Mouse (Mus musculus) kidney, adult 8-10 months (tissue): ENCODE results near the gene Imp3.
"Not testable (repeated sequence)": the region's sequence is repeated elsewhere in the genome, so short reads cannot be mapped to it uniquely, and the experiment has no call there.

Experiments used
- DNase-seq, 2 experiments: peaks; one replicate each; pipeline ENCODE4 v3.0.0; 2022

The Imp3 gene

GRCm38 (mm10) chr9:56937223-56938160 is at the start of gene Imp3:
Gene Imp3 (plus strand): TSS chr9:56937475.
- peak; percentile 93 to 95 for DNase-seq

GRCm38 (mm10) chr9:56887581-56887980 is 49.7 kb upstream of the Imp3 start:
- DNase-seq, result no peak

DNA sequence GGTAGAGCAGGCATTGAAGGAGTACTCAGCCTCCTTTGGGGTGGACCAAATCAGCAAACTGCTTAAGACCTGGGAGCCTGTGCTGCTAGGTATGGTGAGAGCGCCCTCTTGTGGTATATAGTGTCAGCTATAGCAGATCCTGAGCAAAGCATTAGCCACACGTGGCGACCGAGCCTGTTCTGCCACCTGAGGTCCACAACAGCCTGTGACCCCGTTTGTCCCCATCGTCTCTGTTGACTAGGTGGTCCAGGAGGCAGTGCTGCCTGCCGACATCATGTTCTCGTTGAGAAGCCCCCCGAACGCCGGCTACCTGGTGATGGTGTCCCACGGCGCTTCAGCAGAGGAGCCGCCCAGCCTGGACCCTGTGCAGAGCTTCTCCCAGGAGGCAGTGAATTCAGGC is 47.5 kb upstream of the Imp3 start:
- DNase-seq, result peak; percentile 74 to 75

GRCm38 (mm10) chr9:56890522-56891250 is 46.6 kb upstream of the Imp3 start:
- no peak for DNase-seq

DNA sequence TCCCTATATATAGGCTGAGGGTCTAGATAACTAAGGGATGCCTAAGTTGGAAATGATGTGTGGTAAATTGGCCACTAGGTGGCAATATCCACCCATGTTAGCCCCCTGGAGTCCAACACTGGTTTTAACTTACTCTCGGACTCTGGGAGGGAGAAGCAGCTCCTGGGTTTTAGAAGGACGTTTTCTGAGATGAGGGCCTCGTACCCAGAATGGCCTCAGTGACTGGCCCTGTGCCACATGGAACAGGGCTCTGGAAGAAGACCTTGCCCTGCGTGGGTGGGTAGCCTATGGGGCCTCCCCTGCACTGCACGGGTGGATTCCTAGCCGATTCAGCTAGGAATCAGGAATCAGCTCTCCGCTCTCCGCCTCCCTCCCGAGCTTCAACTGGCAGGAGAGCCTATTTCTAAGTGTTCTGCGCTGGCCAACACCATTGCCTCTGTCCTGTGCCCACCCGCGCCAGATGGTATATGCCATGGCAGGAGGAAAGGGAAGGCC is 45.7 kb upstream of the Imp3 start:
- peak; percentile 68 to 70 for DNase-seq

DNA sequence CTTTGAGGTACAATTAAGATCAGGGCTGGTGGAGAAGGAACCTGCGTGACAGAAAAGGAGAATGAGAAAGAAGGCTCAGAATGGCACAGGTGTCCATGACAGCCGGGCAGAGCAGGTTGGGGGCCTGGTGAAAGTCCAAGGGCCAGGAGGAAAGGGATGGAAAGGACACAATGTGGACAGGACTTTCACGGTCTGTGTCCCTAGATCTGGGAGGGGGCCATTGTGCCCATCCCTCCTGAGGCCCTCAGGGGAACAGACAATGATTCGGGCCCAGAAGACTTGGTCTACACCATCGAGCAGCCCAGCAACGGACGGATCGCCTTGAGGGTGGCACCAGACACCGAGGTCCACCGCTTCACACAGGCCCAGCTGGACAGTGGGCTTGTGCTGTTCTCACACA is 45.2 kb upstream of the Imp3 start:
- DNase-seq, result no peak

DNA sequence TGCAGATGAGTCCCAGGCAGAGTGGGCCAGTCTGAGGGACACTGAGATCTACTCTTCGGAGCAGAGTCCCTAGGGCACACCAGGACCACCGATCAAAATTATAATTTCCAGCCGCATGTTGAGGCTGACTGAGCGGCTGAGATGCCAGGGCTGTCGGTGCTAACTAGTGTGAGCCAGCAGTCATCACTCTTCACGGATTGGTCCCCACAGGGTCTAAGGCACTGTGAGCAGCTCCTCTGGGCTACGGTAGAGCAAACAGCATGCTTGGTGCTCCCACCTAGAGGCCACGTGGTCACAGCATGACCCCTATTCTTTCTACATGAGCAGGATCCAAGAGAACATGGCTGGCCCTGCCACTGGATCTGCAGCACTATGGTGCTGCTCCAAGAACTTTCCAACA is 44.0 kb upstream of the Imp3 start:
- DNase-seq, result no peak

DNA sequence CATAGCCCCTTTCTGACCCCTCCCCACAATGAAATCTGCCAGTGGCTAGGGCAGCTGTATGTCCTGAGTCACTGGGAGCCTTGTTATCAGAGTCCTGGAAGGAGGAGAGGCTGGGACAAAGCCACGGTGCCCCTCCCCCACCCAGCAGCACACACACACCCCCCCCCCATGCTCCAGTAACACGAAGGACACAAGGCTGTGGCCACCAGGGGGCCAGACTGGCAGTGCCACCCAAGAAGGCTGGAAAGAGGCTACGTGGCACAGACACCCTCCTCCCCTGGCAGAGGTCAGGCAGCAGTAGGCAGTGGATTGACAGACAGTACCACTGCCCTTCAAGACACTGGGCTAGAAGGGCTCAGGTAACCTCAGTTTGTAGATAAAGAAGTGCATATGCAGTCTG is 43.3 kb upstream of the Imp3 start:
- DNase-seq, result no peak

GRCm38 (mm10) chr9:56896779-56897178 is 40.5 kb upstream of the Imp3 start:
- no peak for DNase-seq

DNA sequence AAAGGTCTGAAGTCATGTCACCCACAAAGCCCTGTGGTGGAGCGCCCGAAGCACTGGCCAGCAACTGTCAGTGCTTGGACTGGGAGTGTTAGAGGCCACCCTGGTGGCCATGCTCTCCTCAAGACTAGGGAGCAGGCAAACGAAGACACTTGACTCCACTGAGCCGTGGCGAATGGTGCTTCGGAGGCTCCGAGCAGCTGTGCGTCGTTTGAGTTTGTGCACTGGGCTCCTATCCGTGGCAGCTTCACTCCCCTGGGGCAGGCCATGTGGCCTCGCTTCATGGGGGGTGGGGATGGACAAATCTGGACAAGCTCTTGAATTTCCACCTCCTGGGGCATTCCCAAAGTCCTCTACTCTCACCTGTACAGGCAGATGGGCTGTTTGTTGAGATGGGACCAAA is 37.9 kb upstream of the Imp3 start:
- no peak for DNase-seq

DNA sequence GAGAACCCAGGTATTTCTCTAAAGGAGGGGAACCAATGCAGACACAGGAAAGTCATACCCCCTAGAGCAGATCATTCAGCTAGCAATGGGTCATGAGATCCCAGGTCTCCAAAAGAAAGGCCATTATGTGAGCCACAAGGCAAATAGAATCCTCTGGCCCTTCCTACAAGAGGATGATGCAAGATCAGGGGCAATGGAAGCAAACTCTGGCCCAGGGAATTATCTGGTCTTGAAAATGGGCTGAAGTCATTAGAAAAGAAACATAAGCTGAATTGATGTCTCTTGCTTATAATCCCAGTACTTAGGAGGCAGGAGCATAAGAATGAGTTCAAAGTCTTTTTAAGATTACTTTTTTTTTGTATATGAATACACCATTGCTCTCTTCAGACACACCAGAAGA is 37.2 kb upstream of the Imp3 start:
- no peak for DNase-seq

GRCm38 (mm10) chr9:56900571-56900970 is 36.7 kb upstream of the Imp3 start:
- no peak for DNase-seq

DNA sequence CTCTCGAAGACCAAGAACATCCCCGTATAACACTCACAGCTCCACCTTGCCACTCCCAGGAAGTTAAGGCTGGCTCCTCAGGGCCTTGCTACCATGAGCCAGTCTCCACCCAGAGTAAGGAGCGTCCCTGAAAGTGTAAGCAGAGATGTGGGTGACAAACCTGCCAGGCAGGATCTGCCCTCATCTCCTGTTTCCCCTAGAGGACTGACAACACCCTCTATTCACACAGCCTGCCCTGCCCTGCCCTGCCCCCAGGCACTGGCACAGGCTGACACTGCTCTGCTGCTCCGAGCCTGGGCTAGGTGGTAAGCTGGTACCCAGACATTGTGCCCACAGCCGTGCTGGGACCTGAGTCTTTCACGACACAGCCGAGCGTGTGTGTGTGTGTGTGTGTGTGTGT is 36.1 kb upstream of the Imp3 start:
- DNase-seq, result no peak

- no peak for DNase-seq
Observed at GRCm38 (mm10) chr9:56903662-56904061, 33.6 kb upstream of the Imp3 start.

- DNase-seq, result no peak
Observed at GRCm38 (mm10) chr9:56907549-56907948, 29.7 kb upstream of the Imp3 start.

- DNase-seq, result not testable (repeated sequence)
Observed at GRCm38 (mm10) chr9:56909991-56910390, 27.3 kb upstream of the Imp3 start.

DNA sequence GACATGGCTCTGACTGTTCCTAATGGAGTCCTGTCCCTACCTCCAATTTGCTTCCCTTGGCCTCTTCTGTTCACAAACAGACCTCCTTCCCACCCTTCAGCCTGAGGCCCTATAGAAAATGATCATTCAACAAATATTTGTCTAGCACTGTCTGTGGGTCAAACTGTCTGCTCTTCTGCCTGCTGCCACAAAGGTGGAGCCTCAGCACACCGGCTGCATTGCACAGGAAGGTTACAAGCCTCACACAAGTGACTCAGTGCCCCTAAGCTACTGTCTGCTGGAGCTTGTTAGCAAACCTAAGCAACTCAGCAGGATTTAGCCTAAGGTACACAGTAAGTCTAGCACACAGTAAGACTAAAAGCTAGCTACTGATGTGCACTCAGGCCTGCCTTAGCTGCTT is 26.3 kb upstream of the Imp3 start:
- no peak for DNase-seq

- DNase-seq, result no peak
Observed at GRCm38 (mm10) chr9:56913991-56914390, 23.3 kb upstream of the Imp3 start.

GRCm38 (mm10) chr9:56915116-56915515 is 22.2 kb upstream of the Imp3 start:
- no peak for DNase-seq

DNA sequence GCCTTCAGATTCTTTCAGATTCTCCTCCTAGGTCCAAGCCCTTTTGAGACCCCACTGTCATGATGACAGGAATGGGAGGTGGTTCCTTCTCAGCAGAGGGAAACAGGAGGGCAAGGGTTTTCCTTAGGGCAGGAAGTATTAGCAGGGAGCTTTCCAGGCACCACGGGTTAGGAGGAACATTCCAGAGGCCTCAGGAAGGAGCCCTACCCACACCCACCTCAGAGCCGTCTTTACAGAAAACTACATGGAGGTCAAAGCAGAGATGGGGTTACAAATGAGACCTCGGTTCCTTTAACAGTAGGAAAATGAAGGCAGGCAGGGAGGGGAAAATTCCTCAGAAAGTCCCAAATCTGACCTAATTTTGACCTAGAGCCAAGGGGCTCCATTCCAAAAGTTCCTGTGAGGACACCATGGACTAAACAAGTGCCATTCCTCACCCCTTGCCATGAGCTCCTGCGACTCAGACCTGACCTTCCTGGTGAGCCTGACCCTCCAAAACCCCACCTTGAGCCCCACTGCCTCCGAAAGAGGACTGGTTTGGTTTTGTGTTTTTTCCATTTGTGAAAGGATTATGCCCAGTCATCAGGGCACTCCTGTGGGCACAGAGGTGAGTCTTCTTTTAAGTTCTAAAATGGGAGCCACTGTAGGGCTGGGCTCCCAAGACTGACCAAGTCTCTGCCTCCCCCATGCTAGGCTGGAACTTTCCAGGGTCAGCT is 21.4 kb upstream of the Imp3 start:
- DNase-seq, result no peak

DNA sequence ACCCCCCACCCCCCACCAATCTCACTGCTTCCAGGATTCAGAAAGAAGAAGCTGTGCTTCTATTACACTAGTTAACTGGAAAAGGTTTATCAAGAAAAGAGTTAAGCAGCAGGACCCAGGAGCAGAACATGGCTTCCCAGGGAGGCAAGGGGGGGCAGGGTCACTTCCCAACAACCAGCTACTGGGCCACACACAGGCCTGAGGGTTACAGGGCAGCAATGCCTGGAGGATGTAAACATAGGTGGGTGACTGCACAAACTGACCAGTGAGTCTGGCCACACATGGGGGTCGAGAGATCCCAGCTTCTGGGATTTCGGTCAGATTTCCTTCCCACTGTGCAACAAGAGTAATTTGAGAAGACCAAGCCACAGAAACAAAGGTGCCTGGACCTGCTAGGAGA is 20.1 kb upstream of the Imp3 start:
- no peak for DNase-seq

GRCm38 (mm10) chr9:56918466-56918865 is 18.8 kb upstream of the Imp3 start:
- no peak for DNase-seq

DNA sequence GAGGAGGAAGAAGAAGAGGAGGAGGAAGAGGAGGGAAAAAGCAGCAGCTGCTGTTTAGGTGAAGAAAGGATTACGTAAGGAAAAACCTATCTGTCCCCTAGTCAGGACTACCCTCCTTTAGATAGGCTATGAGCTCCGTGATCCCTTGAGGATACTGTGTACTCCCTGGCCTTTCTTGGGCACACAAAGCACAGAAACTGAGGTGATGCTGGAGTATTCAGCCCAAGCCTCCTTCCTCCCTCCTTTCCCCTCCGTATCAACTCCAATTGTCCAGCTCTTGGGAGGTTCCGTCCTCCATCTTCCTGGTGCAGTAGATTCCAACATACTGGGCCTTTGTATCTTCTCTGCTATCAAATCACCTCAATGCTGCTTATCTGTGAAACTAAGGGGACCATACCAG is 14.5 kb upstream of the Imp3 start:
- DNase-seq, result no peak
